Mouse (Mus musculus) cerebellum, adult 11 months (tissue): ENCODE data around the gene Id3.
A peak's percentile ranks its signal among the peaks of the same experiment; 100 is the strongest.

Source experiments
- DNase-seq: peaks from one replicate; pipeline ENCODE4 v3.0.0; 2022

The Id3 gene

GRCm38 (mm10) chr4:136180408-136181330 lies 37.4 kb downstream of the Id3 start:
- peak; percentile 32 for DNase-seq

- DNase-seq: no peak
Observed at GRCm38 (mm10) chr4:136181367-136181766, 38.1 kb downstream of the Id3 start.

GRCm38 (mm10) chr4:136185375-136185774 lies 42.1 kb downstream of the Id3 start:
- no peak for DNase-seq

GRCm38 (mm10) chr4:136186315-136186714 lies 43.0 kb downstream of the Id3 start:
- no peak for DNase-seq

GRCm38 (mm10) chr4:136186739-136187472 lies 43.6 kb downstream of the Id3 start:
- DNase-seq: no peak

- no peak for DNase-seq
Observed at GRCm38 (mm10) chr4:136188973-136189737, 45.9 kb downstream of the Id3 start.

- no peak for DNase-seq
Observed at GRCm38 (mm10) chr4:136189912-136190311, 46.6 kb downstream of the Id3 start.

GRCm38 (mm10) chr4:136193571-136193970 lies 50.3 kb downstream of the Id3 start:
- no peak for DNase-seq

GRCm38 (mm10) chr4:136195029-136195428 lies 51.7 kb downstream of the Id3 start:
- no peak for DNase-seq
